Mouse (Mus musculus): ENCODE data around the gene Rexo5. TPM values are rescaled to one million over a fixed set of nuclear protein-coding genes. Genes with fewer than 3 reads are reported as not detected.
A peak's percentile ranks its signal among the peaks of the same experiment; 100 is the strongest.

Gene Rexo5
- total RNA-seq (2014; fragmentation: Nextera tagmentation) (68.4 and 72.0 TPM in 2 replicates), total RNA-seq (2017) (44.8 and 45.8 TPM in 2 replicates)

DNA sequence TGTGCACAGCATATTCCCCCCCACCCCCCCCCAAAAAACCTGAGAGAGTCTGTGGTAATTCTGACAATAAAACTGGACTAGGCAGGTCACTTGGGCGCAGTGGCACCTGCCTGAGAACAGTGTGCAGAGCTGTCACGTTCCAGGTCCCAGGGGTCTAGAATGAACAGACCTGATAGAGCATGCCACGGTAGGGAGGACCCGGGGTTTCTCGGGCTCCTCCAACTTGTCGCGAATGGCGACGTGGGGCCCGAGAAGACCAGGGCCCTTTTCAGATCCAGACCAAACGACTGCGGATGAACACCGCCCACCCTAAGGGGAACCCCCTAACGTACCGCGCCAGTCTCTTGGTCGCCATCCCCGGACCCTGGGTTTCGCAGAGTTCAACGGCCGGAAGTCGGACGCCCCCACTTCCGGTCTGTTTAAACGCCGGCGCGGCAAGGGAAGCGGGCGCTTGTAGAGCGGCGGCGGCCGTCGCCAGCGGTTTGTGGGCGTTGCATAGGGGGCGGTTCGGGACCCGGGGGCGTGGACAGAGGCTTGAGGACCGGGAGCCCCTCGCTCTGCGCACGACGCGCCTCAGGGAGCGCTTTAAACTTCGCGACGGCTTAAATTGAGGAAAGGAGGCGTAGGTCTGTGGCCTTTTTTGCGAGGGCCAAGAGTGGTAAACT is at the start of gene Rexo5, which contains the start of gene Eri2:
TSS of gene Rexo5 (plus strand) at position 421 of the 665 bp plus-strand sequence.
TSS of gene Eri2 (minus strand) at position 473 of the 665 bp plus-strand sequence.
- peak; percentile 98 for ATAC-seq (replicated peaks; ENCODE audit: low FRiP score, low TSS enrichment, poor library complexity, severe bottlenecking)

DNA sequence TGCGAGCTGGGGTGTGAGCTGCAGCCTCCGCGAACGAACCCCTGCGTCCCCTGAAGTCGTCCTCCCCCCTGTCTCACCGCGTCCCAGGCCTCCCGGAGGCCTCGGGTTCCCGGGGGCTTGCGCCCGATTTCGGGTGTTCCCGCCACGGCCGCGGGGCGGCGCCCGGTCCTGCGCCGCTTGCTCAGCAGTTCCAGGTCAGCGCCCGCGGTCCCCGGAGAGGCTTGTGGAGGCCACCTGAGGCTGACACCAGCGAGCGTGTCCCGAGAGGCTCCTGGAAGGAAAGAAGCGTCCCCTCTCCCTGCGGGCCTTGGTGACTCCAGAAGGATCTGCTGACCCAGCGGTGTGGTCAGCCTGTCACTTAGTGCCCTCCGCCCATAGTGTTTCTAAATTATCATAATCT is 49.5 kb upstream of the Rexo5 start:
- ATAC-seq (replicated peaks; ENCODE audit: low FRiP score, low TSS enrichment, poor library complexity, severe bottlenecking): peak; percentile 77

DNA sequence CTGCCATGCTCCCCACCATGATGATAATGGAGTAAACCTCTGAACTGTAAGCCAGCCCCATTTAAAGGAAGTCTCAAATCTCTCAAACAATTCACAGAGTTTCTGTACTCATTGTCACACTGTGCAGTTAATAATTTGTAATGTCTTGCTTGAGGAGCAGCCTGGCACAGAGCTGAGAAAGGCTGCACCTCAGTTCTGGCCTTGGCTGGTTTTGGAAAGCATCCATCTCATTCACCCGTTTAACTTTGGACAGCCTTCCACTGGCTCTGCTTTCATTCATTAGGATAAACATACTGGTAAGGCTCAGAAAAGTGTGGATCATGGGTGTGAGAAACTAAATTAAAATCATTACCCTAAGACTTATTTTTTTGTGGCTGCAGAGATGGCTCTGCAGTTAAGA is 47.9 kb upstream of the Rexo5 start:
- no peak for ATAC-seq (replicated peaks; ENCODE audit: low FRiP score, low TSS enrichment, poor library complexity, severe bottlenecking)

DNA sequence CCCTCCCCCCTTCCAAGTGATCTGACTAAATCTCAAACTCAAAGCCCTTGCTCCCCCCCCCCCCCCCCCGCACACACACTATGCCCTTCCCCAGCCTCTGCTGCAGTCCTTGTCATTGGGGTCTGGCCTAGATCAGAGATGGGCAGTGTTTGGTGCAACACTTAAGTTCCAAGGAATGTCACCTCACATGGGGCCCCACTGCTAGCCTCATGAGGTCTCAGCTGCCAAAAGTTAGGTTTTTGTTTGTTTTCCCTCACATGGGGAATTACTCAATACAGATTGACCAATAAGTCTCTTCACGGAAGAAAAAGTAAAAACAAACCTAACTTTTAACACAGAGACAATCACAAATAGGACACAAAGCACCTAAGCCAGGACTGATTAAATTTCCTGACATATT is 45.0 kb upstream of the Rexo5 start:
- ATAC-seq (replicated peaks; ENCODE audit: low FRiP score, low TSS enrichment, poor library complexity, severe bottlenecking): no peak

DNA sequence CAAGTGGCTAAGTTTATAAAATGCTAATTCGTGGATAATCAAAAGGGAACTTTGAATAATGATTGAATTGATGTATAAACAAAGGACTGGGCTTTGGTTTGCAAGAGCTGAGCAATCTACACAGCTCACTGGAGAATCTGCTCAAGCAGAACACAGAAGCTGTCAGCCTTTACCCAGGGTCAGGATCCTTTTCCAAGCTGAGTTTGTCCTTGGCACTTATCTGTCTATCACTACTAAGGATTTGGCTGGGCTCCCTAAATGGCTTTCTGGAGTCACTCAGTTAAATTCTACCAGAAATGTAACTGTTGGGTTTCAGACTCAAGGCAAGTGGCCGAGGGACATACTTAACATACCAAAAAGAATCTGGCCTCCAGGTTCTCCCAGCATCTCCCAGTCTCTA is 43.9 kb upstream of the Rexo5 start:
- no peak for ATAC-seq (replicated peaks; ENCODE audit: low FRiP score, low TSS enrichment, poor library complexity, severe bottlenecking)

GRCm38 (mm10) chr7:119753696-119754095 is 40.1 kb upstream of the Rexo5 start:
- no peak for ATAC-seq (replicated peaks; ENCODE audit: low FRiP score, low TSS enrichment, poor library complexity, severe bottlenecking)

GRCm38 (mm10) chr7:119760527-119760951 is 33.3 kb upstream of the Rexo5 start, which contains the start of gene Acsm3:
TSS of gene Acsm3 (plus strand) at chr7:119760923.
- ATAC-seq (replicated peaks; ENCODE audit: low FRiP score, low TSS enrichment, poor library complexity, severe bottlenecking): no peak

DNA sequence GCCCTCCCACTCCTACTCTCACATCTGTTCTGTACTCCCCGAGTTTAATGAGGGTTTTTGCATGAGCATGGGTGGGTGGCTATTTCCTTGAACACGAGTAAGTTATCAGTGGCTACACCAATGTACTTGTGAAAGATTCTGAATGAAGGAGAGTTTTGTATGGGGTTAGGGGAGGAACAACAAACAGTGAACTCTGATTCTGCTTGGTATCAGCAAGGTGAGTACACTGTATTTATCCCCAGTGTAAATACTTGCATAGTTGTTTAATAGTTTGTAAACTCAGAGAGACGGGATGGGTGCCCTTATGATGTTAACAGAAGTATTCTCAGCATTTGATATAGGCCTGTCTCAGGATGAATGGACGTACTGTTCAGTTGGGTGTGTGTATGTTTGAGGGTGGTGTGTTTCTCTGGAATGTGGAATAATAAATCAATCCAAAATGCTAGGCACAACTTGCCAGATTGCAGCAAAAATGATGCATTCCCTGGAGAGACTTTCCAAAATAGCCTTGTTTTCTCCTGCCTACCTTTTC is 31.6 kb upstream of the Rexo5 start:
- ATAC-seq (replicated peaks; ENCODE audit: low FRiP score, low TSS enrichment, poor library complexity, severe bottlenecking): no peak

DNA sequence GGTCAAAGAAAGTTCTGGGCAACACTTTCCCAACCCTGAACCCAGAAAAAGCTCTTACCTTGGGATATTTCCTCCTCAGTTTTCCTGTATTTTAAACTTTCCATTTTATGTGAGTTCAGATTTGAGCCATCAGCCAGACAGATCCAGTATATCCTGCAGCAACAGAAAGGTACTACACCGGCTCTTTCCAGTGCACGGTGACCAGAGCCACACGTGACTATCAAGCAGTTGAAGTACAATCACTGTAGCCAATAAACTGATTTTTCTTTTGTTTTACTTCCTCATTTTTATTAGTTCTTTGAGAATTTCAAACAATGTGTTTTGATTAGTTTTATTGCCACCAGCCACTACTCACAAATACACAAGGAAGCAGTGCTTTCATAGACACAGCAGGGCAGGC is 29.4 kb upstream of the Rexo5 start:
- no peak for ATAC-seq (replicated peaks; ENCODE audit: low FRiP score, low TSS enrichment, poor library complexity, severe bottlenecking)

DNA sequence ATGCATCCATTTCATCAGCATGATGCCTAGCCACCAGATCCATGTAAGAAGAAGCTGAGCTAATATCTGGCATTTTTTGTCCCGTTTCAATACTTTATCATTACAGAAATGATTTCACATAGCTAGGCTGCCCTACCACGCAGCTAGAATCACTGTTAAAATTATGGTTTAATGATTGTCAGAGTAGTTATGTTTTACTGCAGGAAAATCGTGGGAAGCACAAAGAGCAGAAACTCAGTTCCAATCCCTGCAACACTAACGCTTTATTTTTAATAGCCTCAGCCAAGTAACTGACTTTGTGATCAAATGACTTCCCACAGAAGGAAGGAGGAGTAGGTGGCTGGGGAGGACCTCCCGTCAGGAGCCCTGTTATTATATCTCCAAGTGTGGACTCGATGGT is 26.8 kb upstream of the Rexo5 start:
- no peak for ATAC-seq (replicated peaks; ENCODE audit: low FRiP score, low TSS enrichment, poor library complexity, severe bottlenecking)

GRCm38 (mm10) chr7:119769895-119770294 is 23.9 kb upstream of the Rexo5 start:
- ATAC-seq (replicated peaks; ENCODE audit: low FRiP score, low TSS enrichment, poor library complexity, severe bottlenecking): no peak

- no peak for ATAC-seq (replicated peaks; ENCODE audit: low FRiP score, low TSS enrichment, poor library complexity, severe bottlenecking)
These were observed 10.4 kb upstream of the Rexo5 start for GRCm38 (mm10) chr7:119783453-119783852.

DNA sequence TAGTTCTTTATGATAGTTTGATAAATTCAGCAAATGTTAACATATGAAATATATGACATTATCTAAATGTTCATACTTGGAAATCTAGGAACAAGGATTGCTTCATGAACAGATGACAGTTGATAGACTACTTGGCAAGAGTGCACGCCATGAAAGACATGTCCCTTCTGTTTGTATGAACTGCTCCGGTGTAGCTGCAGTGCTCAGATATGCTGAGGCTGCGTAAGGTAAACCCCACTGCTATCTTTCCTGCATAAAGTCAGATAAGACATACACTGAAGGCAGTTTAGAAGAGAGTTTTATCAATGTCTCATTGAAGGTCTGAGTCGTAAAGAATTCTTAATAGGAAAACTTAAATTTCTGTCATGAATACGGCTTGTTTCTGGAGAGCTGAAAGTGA is 8.9 kb upstream of the Rexo5 start:
- ATAC-seq (replicated peaks; ENCODE audit: low FRiP score, low TSS enrichment, poor library complexity, severe bottlenecking): peak; percentile 99

DNA sequence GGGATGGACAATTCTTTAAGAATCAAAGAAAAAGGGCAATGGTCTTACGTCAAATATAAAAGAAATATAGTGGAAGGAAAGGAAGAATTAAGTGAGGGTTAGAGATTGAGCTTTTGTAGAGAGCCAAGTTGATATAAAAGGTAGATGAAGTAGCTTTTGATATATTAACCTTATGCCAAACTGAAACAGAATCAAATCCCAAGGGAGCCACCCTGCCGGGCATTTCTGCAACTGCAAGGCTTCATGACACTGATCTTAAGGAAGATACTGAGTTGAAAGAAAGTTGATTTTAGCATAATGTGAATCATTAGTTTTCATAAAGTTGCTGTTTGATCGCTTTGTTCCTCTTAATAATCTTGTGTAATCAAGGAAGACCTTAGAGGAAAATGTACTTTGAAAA is 4.8 kb upstream of the Rexo5 start:
- ATAC-seq (replicated peaks; ENCODE audit: low FRiP score, low TSS enrichment, poor library complexity, severe bottlenecking): no peak

DNA sequence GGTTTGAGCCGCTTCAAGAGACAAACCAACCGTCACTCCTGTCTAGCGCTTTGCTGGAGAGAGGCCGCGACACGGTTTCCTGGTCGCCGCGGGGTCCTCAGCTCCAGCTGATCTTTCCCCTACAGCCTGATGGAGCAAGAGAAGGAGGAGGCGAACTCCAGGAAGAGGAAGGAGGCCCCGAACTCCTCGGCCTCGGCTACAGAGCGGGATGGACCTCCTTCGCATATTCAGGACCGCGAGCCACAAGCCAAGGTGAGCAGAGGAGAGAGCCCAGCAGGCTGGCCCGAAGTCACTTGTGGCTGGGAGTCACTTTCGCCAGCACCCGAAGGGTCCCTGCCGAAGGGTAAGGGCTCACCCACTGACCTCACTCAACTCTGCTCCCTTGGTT is 439 bp downstream of the Rexo5 start:
- ATAC-seq (replicated peaks; ENCODE audit: low FRiP score, low TSS enrichment, poor library complexity, severe bottlenecking): peak; percentile 53

DNA sequence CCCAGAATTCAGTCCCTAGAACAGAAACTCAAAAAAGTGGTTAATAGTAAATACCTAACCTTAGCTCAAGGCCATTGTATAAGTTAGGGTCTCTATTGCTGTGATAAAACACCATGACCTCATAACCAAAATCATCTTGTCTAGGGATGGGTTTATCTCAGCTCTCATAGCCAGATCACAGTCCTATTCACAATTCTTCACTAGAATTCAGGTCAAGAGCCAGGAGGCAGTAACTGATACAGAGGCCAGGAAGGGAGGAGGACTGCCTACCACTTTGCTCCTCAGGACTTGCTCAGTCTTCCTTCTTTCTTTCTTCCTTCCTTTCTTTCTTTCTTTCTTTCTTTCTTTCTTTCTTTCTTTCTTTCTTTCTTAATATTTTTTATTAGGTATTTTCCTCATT is 1.5 kb downstream of the Rexo5 start:
- peak; percentile 69 for ATAC-seq (replicated peaks; ENCODE audit: low FRiP score, low TSS enrichment, poor library complexity, severe bottlenecking)

DNA sequence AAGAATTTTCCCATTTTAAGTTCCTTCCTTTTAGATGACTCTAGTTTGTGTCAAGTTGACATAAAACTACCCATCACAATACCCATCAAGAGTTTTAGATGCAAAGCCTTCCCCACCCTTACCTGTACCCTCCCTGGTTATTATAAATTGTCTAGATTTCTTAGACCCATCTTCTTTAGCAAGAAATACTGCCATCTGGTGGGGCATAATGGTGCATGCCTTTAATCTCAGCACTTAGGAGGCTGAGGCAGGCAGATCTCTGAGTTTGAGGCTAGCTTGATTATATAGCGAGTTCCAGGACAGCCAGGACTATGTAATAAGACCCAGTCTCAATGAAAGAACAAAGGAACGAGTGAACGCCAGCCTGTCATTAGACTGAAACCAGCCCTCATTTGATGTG is 6.7 kb downstream of the Rexo5 start:
- no peak for ATAC-seq (replicated peaks; ENCODE audit: low FRiP score, low TSS enrichment, poor library complexity, severe bottlenecking)

- ATAC-seq (replicated peaks; ENCODE audit: low FRiP score, low TSS enrichment, poor library complexity, severe bottlenecking): no peak
These were observed 7.2 kb downstream of the Rexo5 start for GRCm38 (mm10) chr7:119800991-119801390.

GRCm38 (mm10) chr7:119807396-119807795 is 13.6 kb downstream of the Rexo5 start:
- ATAC-seq (replicated peaks; ENCODE audit: low FRiP score, low TSS enrichment, poor library complexity, severe bottlenecking): no peak

GRCm38 (mm10) chr7:119808723-119809122 is 14.9 kb downstream of the Rexo5 start:
- ATAC-seq (replicated peaks; ENCODE audit: low FRiP score, low TSS enrichment, poor library complexity, severe bottlenecking): no peak

DNA sequence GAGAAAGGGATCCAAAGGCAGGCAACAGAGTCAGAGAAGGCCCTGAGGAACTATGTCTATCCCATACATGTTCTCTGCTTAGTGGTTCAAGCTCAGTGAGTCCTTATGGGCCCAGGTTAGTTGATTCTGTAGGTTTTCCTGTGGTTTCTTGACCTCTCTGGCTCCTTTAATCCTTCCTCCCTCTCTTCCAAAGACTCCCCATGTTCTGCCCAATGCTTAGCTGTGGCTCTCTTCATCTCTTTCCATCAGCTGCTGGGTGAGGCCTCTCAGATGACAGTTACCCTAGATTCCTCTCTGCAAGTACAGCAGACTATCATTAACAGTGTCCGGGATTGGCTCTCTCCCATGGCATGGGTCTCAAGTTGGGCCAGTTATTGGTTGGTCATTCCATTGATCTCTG is 41.6 kb downstream of the Rexo5 start:
- no peak for ATAC-seq (replicated peaks; ENCODE audit: low FRiP score, low TSS enrichment, poor library complexity, severe bottlenecking)
